Mouse (Mus musculus): Measurements from ENCODE around the gene Zfp287. TPM values are rescaled to one million over a fixed set of nuclear protein-coding genes. Genes with fewer than 3 reads are reported as not detected.

Gene Zfp287
- 2.0 and 2.7 TPM in 2 replicates for polyA plus RNA-seq (2012; rRNA removed)

- no peaks in the 10 kb centered on the region for H3K27me3 ChIP-seq (ENCODE audit: control insufficient read depth, insufficient read depth, low read length)
Observed at GRCm38 (mm10) chr11:62731311-62732021, at the start of gene Zfp287. TSS of gene Zfp287 (minus strand) at chr11:62731905.

GRCm38 (mm10) chr11:62776510-62776909, 44.8 kb upstream of the Zfp287 start:
- peaks cover 2% of the 10 kb centered on the region for H3K36me3 ChIP-seq (ENCODE audit: control insufficient read depth, insufficient read depth, low read length)
- TF ChIP-seq CTCF (IDR thresholded peaks at IDR 0.05; ENCODE audit: control insufficient read depth, insufficient read depth, insufficient replicate concordance, low read depth, low read length) (no peak), POLR2A (IDR thresholded peaks at IDR 0.05; ENCODE audit: control insufficient read depth, low read depth, low read length) (no peak)
- no peak overlapping the region for H3K27ac ChIP-seq (ENCODE audit: control insufficient read depth, insufficient read depth, low read depth, low read length)
- no peaks in the 10 kb centered on the region for H3K27me3 ChIP-seq (ENCODE audit: control insufficient read depth, insufficient read depth, low read length)
- no peaks in the 10 kb centered on the region for H3K4me1 ChIP-seq (ENCODE audit: control insufficient read depth, insufficient read depth, low read length)
- no peak overlapping the region for H3K4me3 ChIP-seq (ENCODE audit: control insufficient read depth, low read depth, low read length)

More at GRCm38 (mm10) chr11:62731311-62732021, at the start of gene Zfp287:
- Histone ChIP-seq H3K36me3 (ENCODE audit: control insufficient read depth, insufficient read depth, low read length) (peaks cover 3% of the 10 kb centered on the region), H3K4me3 (ENCODE audit: control insufficient read depth, low read depth, low read length) (peak within 1 kb of the TSS; percentile 86), H3K27ac (ENCODE audit: control insufficient read depth, insufficient read depth, low read depth, low read length) (peak within 1 kb of the TSS; percentile 77), H3K4me1 (ENCODE audit: control insufficient read depth, insufficient read depth, low read length) (no peaks in the 10 kb centered on the region; the same call in 1 of the 2 replicates)
- TF ChIP-seq CTCF (IDR thresholded peaks at IDR 0.05; ENCODE audit: control insufficient read depth, insufficient read depth, insufficient replicate concordance, low read depth, low read length) = no peak
- TF ChIP-seq POLR2A (IDR thresholded peaks at IDR 0.05; ENCODE audit: control insufficient read depth, low read depth, low read length) = peak; percentile 77

GRCm38 (mm10) chr11:62760755-62761457, 29.2 kb upstream of the Zfp287 start:
- H3K4me3 ChIP-seq (ENCODE audit: control insufficient read depth, low read depth, low read length) = no peak overlapping the region
- TF ChIP-seq POLR2A (IDR thresholded peaks at IDR 0.05; ENCODE audit: control insufficient read depth, low read depth, low read length) (no peak), CTCF (IDR thresholded peaks at IDR 0.05; ENCODE audit: control insufficient read depth, insufficient read depth, insufficient replicate concordance, low read depth, low read length) (no peak)
- H3K27me3 ChIP-seq (ENCODE audit: control insufficient read depth, insufficient read depth, low read length) = no peaks in the 10 kb centered on the region
- H3K4me1 ChIP-seq (ENCODE audit: control insufficient read depth, insufficient read depth, low read length) = no peaks in the 10 kb centered on the region; the same call in none of the 2 replicates
- no peak overlapping the region for H3K27ac ChIP-seq (ENCODE audit: control insufficient read depth, insufficient read depth, low read depth, low read length)
- H3K36me3 ChIP-seq (ENCODE audit: control insufficient read depth, insufficient read depth, low read length) = no peaks in the 10 kb centered on the region

- Histone ChIP-seq H3K4me3 (ENCODE audit: control insufficient read depth, low read depth, low read length) (peak overlapping the region; percentile 86), H3K36me3 (ENCODE audit: control insufficient read depth, insufficient read depth, low read length) (no peaks in the 10 kb centered on the region), H3K27me3 (ENCODE audit: control insufficient read depth, insufficient read depth, low read length) (no peaks in the 10 kb centered on the region), H3K27ac (ENCODE audit: control insufficient read depth, insufficient read depth, low read depth, low read length) (no peak overlapping the region), H3K4me1 (ENCODE audit: control insufficient read depth, insufficient read depth, low read length) (no peaks in the 10 kb centered on the region; the same call in none of the 2 replicates)
- no peak for TF ChIP-seq POLR2A (IDR thresholded peaks at IDR 0.05; ENCODE audit: control insufficient read depth, low read depth, low read length)
- TF ChIP-seq CTCF (IDR thresholded peaks at IDR 0.05; ENCODE audit: control insufficient read depth, insufficient read depth, insufficient replicate concordance, low read depth, low read length) = no peak
Observed at GRCm38 (mm10) chr11:62758491-62758890, 26.8 kb upstream of the Zfp287 start.

- H3K27me3 ChIP-seq (ENCODE audit: control insufficient read depth, insufficient read depth, low read length) = no peaks in the 10 kb centered on the region
Observed at GRCm38 (mm10) chr11:62757906-62758305, 26.2 kb upstream of the Zfp287 start.

GRCm38 (mm10) chr11:62757143-62757507, 25.4 kb upstream of the Zfp287 start:
- Histone ChIP-seq H3K27me3 (ENCODE audit: control insufficient read depth, insufficient read depth, low read length) (no peaks in the 10 kb centered on the region), H3K36me3 (ENCODE audit: control insufficient read depth, insufficient read depth, low read length) (no peaks in the 10 kb centered on the region), H3K4me1 (ENCODE audit: control insufficient read depth, insufficient read depth, low read length) (no peaks in the 10 kb centered on the region; the same call in none of the 2 replicates), H3K27ac (ENCODE audit: control insufficient read depth, insufficient read depth, low read depth, low read length) (no peak overlapping the region), H3K4me3 (ENCODE audit: control insufficient read depth, low read depth, low read length) (peak overlapping the region; percentile 86)
- TF ChIP-seq CTCF (IDR thresholded peaks at IDR 0.05; ENCODE audit: control insufficient read depth, insufficient read depth, insufficient replicate concordance, low read depth, low read length) (no peak), POLR2A (IDR thresholded peaks at IDR 0.05; ENCODE audit: control insufficient read depth, low read depth, low read length) (no peak)

More at GRCm38 (mm10) chr11:62757906-62758305, 26.2 kb upstream of the Zfp287 start:
- TF ChIP-seq POLR2A (IDR thresholded peaks at IDR 0.05; ENCODE audit: control insufficient read depth, low read depth, low read length) (no peak), CTCF (IDR thresholded peaks at IDR 0.05; ENCODE audit: control insufficient read depth, insufficient read depth, insufficient replicate concordance, low read depth, low read length) (no peak)
- Histone ChIP-seq H3K4me1 (ENCODE audit: control insufficient read depth, insufficient read depth, low read length) (no peaks in the 10 kb centered on the region; the same call in none of the 2 replicates), H3K4me3 (ENCODE audit: control insufficient read depth, low read depth, low read length) (peak overlapping the region; percentile 86), H3K36me3 (ENCODE audit: control insufficient read depth, insufficient read depth, low read length) (no peaks in the 10 kb centered on the region), H3K27ac (ENCODE audit: control insufficient read depth, insufficient read depth, low read depth, low read length) (no peak overlapping the region)

- Histone ChIP-seq H3K27ac (ENCODE audit: control insufficient read depth, insufficient read depth, low read depth, low read length) (no peak overlapping the region), H3K4me1 (ENCODE audit: control insufficient read depth, insufficient read depth, low read length) (no peaks in the 10 kb centered on the region; the same call in none of the 2 replicates), H3K4me3 (ENCODE audit: control insufficient read depth, low read depth, low read length) (peak overlapping the region; percentile 86), H3K27me3 (ENCODE audit: control insufficient read depth, insufficient read depth, low read length) (no peaks in the 10 kb centered on the region), H3K36me3 (ENCODE audit: control insufficient read depth, insufficient read depth, low read length) (no peaks in the 10 kb centered on the region)
- TF ChIP-seq POLR2A (IDR thresholded peaks at IDR 0.05; ENCODE audit: control insufficient read depth, low read depth, low read length) (peak; percentile 37), CTCF (IDR thresholded peaks at IDR 0.05; ENCODE audit: control insufficient read depth, insufficient read depth, insufficient replicate concordance, low read depth, low read length) (peak; percentile 65)
Observed at GRCm38 (mm10) chr11:62756456-62757142, 24.9 kb upstream of the Zfp287 start.
